Mouse (Mus musculus): ENCODE measurements at regions not wholly inside any gene's neighbourhood (a gene's known extent, or its start where the extent isn't known, plus 50 kb on each side); places are given as distances from the start of the nearest gene placed in this dataset.

DNA sequence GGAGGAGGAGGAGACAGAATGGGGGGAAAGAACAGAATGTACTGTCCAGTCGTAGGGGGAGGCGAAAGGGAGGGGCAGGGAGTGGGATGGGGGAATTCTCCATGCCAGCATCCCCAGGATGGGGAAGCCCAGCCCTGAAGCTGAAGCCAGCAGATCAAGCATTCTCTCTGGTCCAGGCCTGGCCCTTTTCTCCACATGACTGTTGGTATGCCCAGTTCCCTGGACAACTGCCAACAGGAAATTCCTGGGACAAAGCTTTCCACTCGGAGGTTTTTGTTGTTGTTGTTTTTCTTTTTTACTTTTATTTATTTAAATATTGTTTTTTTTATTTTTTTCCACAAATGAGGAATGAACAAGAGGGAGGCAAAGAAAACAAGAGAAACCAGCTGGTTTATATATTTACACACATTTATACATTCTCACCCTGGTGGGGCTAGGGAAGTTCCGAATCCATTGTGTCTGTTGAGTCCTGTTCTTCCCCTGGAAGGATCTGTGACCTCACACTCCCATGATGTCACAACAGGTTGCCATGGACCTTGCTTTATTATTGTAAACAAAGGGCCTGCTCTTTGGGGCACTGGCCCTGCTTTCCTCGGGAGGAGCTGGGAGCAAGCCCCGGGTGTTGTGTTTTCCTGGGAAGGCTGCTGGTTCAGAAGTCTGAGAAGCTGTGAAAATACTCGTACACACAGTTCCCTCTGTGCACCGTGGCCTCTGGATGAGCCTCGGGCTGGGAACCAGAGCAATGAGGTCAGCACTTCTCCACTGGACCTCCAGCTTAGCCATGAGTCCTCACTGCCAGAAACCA is 135.5 kb upstream of the Med13l start:
- TF ChIP-seq TCF12 (IDR thresholded peaks at IDR 0.05; ENCODE audit: low read depth, low read length) (no peak), EP300 (IDR thresholded peaks at IDR 0.05; ENCODE audit: low read depth in 1 of 2, low read length in 2 of 2) (no peak), GATA1 (IDR thresholded peaks at IDR 0.05; ENCODE audit: low read depth, low read length) (no peak), SMC3 (IDR thresholded peaks at IDR 0.05; ENCODE audit: low read depth, low read length) (no peak), MAZ (IDR thresholded peaks at IDR 0.05; ENCODE audit: low read depth, low read length) (no peak), CTCF (IDR thresholded peaks at IDR 0.05 in 2 of 3, conservative IDR thresholded peaks at IDR 0.05 in 1 of 3; ENCODE audit: control insufficient read depth in 1 of 3, insufficient read depth in 1 of 3, low read depth in 2 of 3, low read length in 3 of 3, poor library complexity in 1 of 3, severe bottlenecking in 1 of 3) (no peak)
